Mouse (Mus musculus) ES-Bruce4 (cell line): ENCODE measurements around the gene Nbea.

Experiments used
- CTCF ChIP-seq: IDR thresholded peaks from one replicate; pipeline ENCODE4 v1.8.1; 2011; ENCODE audit warnings: low read depth, low read length
- EP300 ChIP-seq: IDR thresholded peaks from 2 replicates; pipeline ENCODE4 v1.6.1; 2011; ENCODE audit warnings: low read depth, low read length; ENCODE audit not compliant: insufficient read depth
- POLR2A ChIP-seq: IDR thresholded peaks from one replicate; pipeline ENCODE4 v1.8.1; 2011; ENCODE audit warnings: low read length; ENCODE audit not compliant: insufficient read depth

GRCm38 (mm10) chr3:55742218-55742617, 441.3 kb downstream of the Nbea start:
- TF ChIP-seq POLR2A (no peak), CTCF (no peak), EP300 (no peak)
